Mouse (Mus musculus): ENCODE measurements at regions not wholly inside any gene's neighbourhood (a gene's known extent, or its start where the extent isn't known, plus 50 kb on each side); places are given as distances from the start of the nearest gene placed in this dataset.

DNA sequence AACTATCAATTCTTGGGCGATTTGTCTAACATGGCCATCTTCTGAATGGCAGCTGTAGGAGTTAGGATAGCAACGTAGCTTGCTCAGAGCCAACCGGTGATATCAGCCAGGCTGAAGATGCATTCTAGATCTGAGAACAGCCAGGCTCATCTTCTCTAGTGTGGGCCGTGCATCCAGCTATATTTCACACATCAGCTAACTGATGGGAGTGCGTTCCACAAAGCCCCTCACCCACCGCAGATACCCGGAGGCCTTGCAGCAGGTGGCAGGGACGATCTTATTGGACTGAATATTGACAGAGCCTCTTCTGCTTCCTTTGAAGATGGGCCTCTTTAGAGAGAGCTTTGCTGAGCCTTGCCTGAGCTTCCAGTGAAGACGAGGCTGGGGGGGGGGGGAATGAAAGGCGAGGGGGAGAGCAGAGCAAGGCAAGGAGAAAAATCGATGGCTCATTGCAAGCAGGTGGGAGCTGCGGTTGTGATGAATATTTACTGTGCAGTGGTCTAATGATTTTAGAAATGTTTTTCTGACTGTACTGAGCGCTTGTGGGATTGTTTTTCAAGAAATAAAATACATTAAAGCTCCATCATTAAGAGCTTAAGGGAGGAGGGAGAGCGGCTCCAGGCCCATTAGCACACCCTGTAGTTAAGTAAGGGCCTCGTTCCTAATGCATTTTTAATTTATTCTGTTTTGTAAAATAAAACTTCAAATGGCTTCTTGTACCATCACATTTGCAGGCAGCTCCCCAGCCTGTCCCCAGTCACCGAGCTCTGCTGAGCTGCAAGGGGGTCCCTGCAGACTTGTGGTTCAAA is 97.8 kb upstream of the Kcnd3 start:
- TF ChIP-seq SIN3A (IDR thresholded peaks at IDR 0.05; ENCODE audit: low read length) (no peak), CTCF (conservative IDR thresholded peaks at IDR 0.05 in 1 of 2, IDR thresholded peaks at IDR 0.05 in 1 of 2; ENCODE audit: low read depth in 2 of 2, low read length in 2 of 2) (no peak), SMC3 (IDR thresholded peaks at IDR 0.05; ENCODE audit: low read depth, low read length) (no peak), USF1 (IDR thresholded peaks at IDR 0.05; ENCODE audit: low read depth, low read length) (no peak), TBP (conservative IDR thresholded peaks at IDR 0.05; ENCODE audit: low read depth, low read length) (no peak), E2F4 (IDR thresholded peaks at IDR 0.05; ENCODE audit: insufficient replicate concordance, low read depth, low read length) (no peak), POLR2A (IDR thresholded peaks at IDR 0.05; ENCODE audit: low read depth, low read length) (no peak), HCFC1 (IDR thresholded peaks at IDR 0.05; ENCODE audit: low read depth, low read length) (no peak), POLR2AphosphoS2 (IDR thresholded peaks at IDR 0.05; ENCODE audit: low read depth, low read length) (no peak), KAT2A (IDR thresholded peaks at IDR 0.05; ENCODE audit: insufficient replicate concordance, low read length) (no peak), TCF12 (IDR thresholded peaks at IDR 0.05; ENCODE audit: low read depth, low read length) (no peak), RAD21 (IDR thresholded peaks at IDR 0.05; ENCODE audit: low read depth, low read length) (no peak), BHLHE40 (IDR thresholded peaks at IDR 0.05; ENCODE audit: low read depth, low read length) (no peak)
